ENCODE assay signal across 8 mouse cellular contexts in the genomic region with DNA sequence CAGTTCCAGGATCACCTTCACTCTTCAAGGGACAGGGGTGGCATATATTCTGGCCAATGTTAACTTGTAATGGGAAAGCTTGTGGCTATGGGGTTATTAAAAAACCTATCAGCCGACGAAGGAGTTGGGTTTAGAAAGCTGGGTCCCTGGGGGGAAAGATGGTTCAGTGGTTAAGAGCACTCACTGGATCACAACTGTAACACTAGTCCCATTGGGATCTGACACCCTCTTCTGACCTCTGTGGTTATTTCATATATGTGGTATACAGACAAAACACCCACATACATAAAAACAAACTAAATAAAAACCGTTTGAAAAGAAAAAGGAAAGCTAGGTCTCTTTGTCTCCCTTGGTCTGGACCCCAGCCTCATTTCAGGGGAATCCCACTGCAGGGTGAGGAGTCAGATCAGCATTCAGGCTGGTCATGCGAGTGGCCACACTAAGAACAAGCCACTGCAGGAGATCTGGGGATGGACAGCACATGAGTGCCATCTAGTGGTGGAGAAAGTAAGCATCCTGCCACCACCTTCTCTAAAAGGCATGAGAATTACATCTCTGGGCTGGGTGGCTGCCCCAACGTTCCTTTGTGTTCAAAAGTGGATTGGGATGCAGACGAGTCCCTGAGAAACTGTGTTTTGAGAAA. TPM values are rescaled to one million over a fixed set of nuclear protein-coding genes. Genes with fewer than 3 reads are reported as not detected.
A peak's percentile ranks its signal among the peaks of the same experiment; 100 is the strongest.
DNase-seq lines count a peak whose midpoint lies in the region; ATAC-seq and TF ChIP-seq lines count a peak whose summit lies in the region.

No protein-coding gene starts in this region.

- H3K9ac ChIP-seq in MEL (ENCODE audit: control insufficient read depth, low read depth, low read length, poor library complexity, severe bottlenecking) = no peak overlapping the region
- H3K9ac ChIP-seq in forebrain, embryonic 12.5 days = no peak overlapping the region

- H3K79me2 ChIP-seq in MEL (ENCODE audit: control insufficient read depth, insufficient read depth, low read length, poor library complexity) = peaks cover 3% of the 10 kb centered on the region; the same call in 1 of the 2 replicates

- intact Hi-C loops in heart, postnatal 25 days (cut with DNase I) = loop anchor here (2.0 kb wide), 3 partner anchors 25 to 89 kb away; no protein-coding TSS in a partner anchor

- no peaks in the 10 kb centered on the region for H3K27me3 ChIP-seq in MEL (ENCODE audit: control insufficient read depth in 1 of 2, insufficient read depth in 2 of 2, low read length in 2 of 2)
- no peaks in the 10 kb centered on the region for H3K27me3 ChIP-seq in forebrain, embryonic 12.5 days

- peak; percentile 97 for TF ChIP-seq RAD21 in MEL (IDR thresholded peaks at IDR 0.05; ENCODE audit: low read depth, low read length)

- TF ChIP-seq EP300 in MEL (IDR thresholded peaks at IDR 0.05; ENCODE audit: low read depth in 1 of 2, low read length in 2 of 2) = no peak

- peak in 1 of 2 experiments; percentile 17; a peak in 1 of 4 replicates for TF ChIP-seq POLR2A in MEL (IDR thresholded peaks at IDR 0.05; ENCODE audit: control insufficient read depth in 1 of 2, insufficient read depth in 1 of 2, low read depth in 1 of 2, low read length in 2 of 2, poor library complexity in 1 of 2)

- peak; percentile 60; the same call in 1 of the 2 replicates for ATAC-seq in forebrain, embryonic 12.5 days (ENCODE audit: low FRiP score)
- peak; percentile 82 for ATAC-seq in neutrophil, adult 5-6 weeks (ENCODE audit: extremely low read depth, insufficient number of reproducible peaks, low FRiP score, poor library complexity, severe bottlenecking)

- H3K4me2 ChIP-seq in forebrain, embryonic 12.5 days = no peak overlapping the region

- peak; percentile 89 for DNase-seq in MEL (ENCODE audit: low read depth, low spot score)
- DNase-seq in c-Kit-negative CD71-positive TER-119-positive erythroid progenitor cells, embryonic 14.5 days (ENCODE audit: low read depth, low spot score) = peak; percentile 71
- DNase-seq in heart, postnatal 25 days (ENCODE audit: low spot score) = peak; percentile 43
- DNase-seq in layer of hippocampus, adult 18-20 months (ENCODE audit: low spot score in 2 of 2) = peak; percentile 63 to 84
- DNase-seq in lung, adult 18-20 months = peak; percentile 69 to 77
- peak; percentile 78 for DNase-seq in thymus, postnatal 0 days (ENCODE audit: low spot score)

- peaks cover 9 to 20% of the 10 kb centered on the region in 2 experiments for H3K4me1 ChIP-seq in MEL (ENCODE audit: control insufficient read depth in 1 of 2, insufficient read depth in 2 of 2, low read length in 2 of 2)
- no peaks in the 10 kb centered on the region for H3K4me1 ChIP-seq in forebrain, embryonic 12.5 days

- H3K36me3 ChIP-seq in MEL (ENCODE audit: control insufficient read depth in 1 of 2, insufficient read depth in 2 of 2, low read length in 2 of 2) = peaks cover 0 to 24% of the 10 kb centered on the region in 2 experiments; a peak in 2 of 4 replicates
- H3K36me3 ChIP-seq in forebrain, embryonic 12.5 days (replicated peaks) = no peaks in the 10 kb centered on the region

- H3K9me3 ChIP-seq in MEL (replicated peaks; ENCODE audit: insufficient read depth, low read length) = no peaks in the 10 kb centered on the region
- no peaks in the 10 kb centered on the region for H3K9me3 ChIP-seq in forebrain, embryonic 12.5 days

- no peak overlapping the region for H3K27ac ChIP-seq in MEL (ENCODE audit: control insufficient read depth, low read depth, low read length)
- H3K27ac ChIP-seq in forebrain, embryonic 12.5 days = no peak overlapping the region

- 35% methylated on average over 6 of the region's 6 CpGs for WGBS in forebrain, embryonic 12.5 days

- no peak overlapping the region for H3K4me3 ChIP-seq in MEL (ENCODE audit: control insufficient read depth in 1 of 2, insufficient read depth in 1 of 2, low read depth in 2 of 2, low read length in 2 of 2)
- no peak overlapping the region for H3K4me3 ChIP-seq in forebrain, embryonic 12.5 days (replicated peaks)

- TF ChIP-seq CTCF in MEL (IDR thresholded peaks at IDR 0.05 in 2 of 3, conservative IDR thresholded peaks at IDR 0.05 in 1 of 3; ENCODE audit: control insufficient read depth in 1 of 3, insufficient read depth in 1 of 3, low read depth in 2 of 3, low read length in 3 of 3, poor library complexity in 1 of 3, severe bottlenecking in 1 of 3) = peak; percentile 92 to 98 (median 95)

TF ChIP-seq in MEL, 35 proteins besides CTCF, POLR2A, EP300 and RAD21 (continues in another document):
- TF ChIP-seq BHLHE40 (IDR thresholded peaks at IDR 0.05; ENCODE audit: borderline replicate concordance, low read depth, low read length) (no peak), ZNF384 (IDR thresholded peaks at IDR 0.05; ENCODE audit: low read depth, low read length) (no peak), TCF12 (IDR thresholded peaks at IDR 0.05; ENCODE audit: low read depth, low read length) (no peak), UBTF (IDR thresholded peaks at IDR 0.05; ENCODE audit: borderline replicate concordance, insufficient read depth, low read depth, low read length) (no peak), GABPA (IDR thresholded peaks at IDR 0.05; ENCODE audit: low read depth, low read length) (no peak), ZMIZ1 (IDR thresholded peaks at IDR 0.05; ENCODE audit: low read depth, low read length) (no peak), GATA1 (IDR thresholded peaks at IDR 0.05; ENCODE audit: low read depth, low read length) (no peak), RCOR1 (IDR thresholded peaks at IDR 0.05; ENCODE audit: low read depth, low read length) (no peak), ZC3H11A (IDR thresholded peaks at IDR 0.05; ENCODE audit: low read depth, low read length) (peak; percentile 88), ELF1 (IDR thresholded peaks at IDR 0.05; ENCODE audit: low read depth, low read length) (no peak), HCFC1 (IDR thresholded peaks at IDR 0.05; ENCODE audit: low read depth, low read length) (no peak), NELFE (IDR thresholded peaks at IDR 0.05; ENCODE audit: low read depth, low read length) (0 out of 2 replicates have a peak, but pooled peaks have one; percentile 12), POLR2AphosphoS2 (IDR thresholded peaks at IDR 0.05; ENCODE audit: low read length) (peak; percentile 72), MYB (IDR thresholded peaks at IDR 0.05; ENCODE audit: low read depth, low read length) (no peak), ETS1 (IDR thresholded peaks at IDR 0.05; ENCODE audit: low read depth, low read length) (no peak), SIN3A (IDR thresholded peaks at IDR 0.05; ENCODE audit: low read length) (no peak; the same call in 1 of the 2 replicates), MAFK (IDR thresholded peaks at IDR 0.05; ENCODE audit: borderline replicate concordance, low read depth, low read length) (no peak), MAZ (IDR thresholded peaks at IDR 0.05; ENCODE audit: low read depth, low read length) (no peak), ZKSCAN1 (IDR thresholded peaks at IDR 0.05; ENCODE audit: low read depth, low read length) (peak; percentile 72; the same call in 1 of the 2 replicates), CHD1 (IDR thresholded peaks at IDR 0.05; ENCODE audit: low read depth, low read length) (no peak), CHD2 (IDR thresholded peaks at IDR 0.05; ENCODE audit: low read length) (no peak), MXI1 (IDR thresholded peaks at IDR 0.05; ENCODE audit: low read depth, low read length) (no peak), KAT2A (conservative IDR thresholded peaks at IDR 0.05; ENCODE audit: low read depth, low read length) (no peak), MAX (IDR thresholded peaks at IDR 0.05; ENCODE audit: low read length) (0 out of 2 replicates have a peak, but pooled peaks have one; percentile 11), TBP (IDR thresholded peaks at IDR 0.05; ENCODE audit: low read depth, low read length) (no peak), SMC3 (IDR thresholded peaks at IDR 0.05; ENCODE audit: low read depth, low read length) (peak; percentile 91), JUND (IDR thresholded peaks at IDR 0.05; ENCODE audit: low read depth, low read length) (no peak), E2F4 (IDR thresholded peaks at IDR 0.05; ENCODE audit: borderline replicate concordance, low read depth, low read length) (no peak), MYC (IDR thresholded peaks at IDR 0.05; ENCODE audit: low read depth, low read length) (peak; percentile 49; the same call in 1 of the 2 replicates)

RNA-seq across cellular contexts. Expression of a gene that starts 3.8 kb away (rescaled TPM):
- total RNA-seq in MEL (2012; rRNA removed) = 58.1 and 82.7 TPM in 2 replicates
- 10 to 100 TPM in 1 of 2 experiments, not detected in 1; 49.6 TPM for polyA plus RNA-seq in MEL (2012; ENCODE audit: insufficient read depth in 1 of 2, insufficient read length in 2 of 2, low read depth in 1 of 2, low replicate concordance in 2 of 2, missing spikeins in 1 of 2)
- 8.1 and 9.8 TPM in 2 replicates for polyA plus RNA-seq in forebrain, embryonic 12.5 days (2016; fragmentation: Nextera tagmentation; extraction: Ambion mirVana)
- total RNA-seq in heart, postnatal 25 days (2021) = 10 to 100 TPM; 26.1 to 32.0 TPM
- 1 to 10 TPM; 2.4 to 3.1 TPM for total RNA-seq in layer of hippocampus, adult 18-20 months (2021)
- 114 and 128 TPM in 2 replicates for total RNA-seq in neutrophil, adult 5-6 weeks (2017)
- 123 and 124 TPM in 2 replicates for polyA plus RNA-seq in thymus, postnatal 0 days (2015; fragmentation: Nextera tagmentation; extraction: Ambion mirVana)

RNA-seq across cellular contexts. Expression of a gene that starts 26.4 kb away (rescaled TPM):
- not detected in 2 replicates for total RNA-seq in MEL (2012; rRNA removed)
- polyA plus RNA-seq in MEL (2012; ENCODE audit: insufficient read depth in 1 of 2, insufficient read length in 2 of 2, low read depth in 1 of 2, low replicate concordance in 2 of 2, missing spikeins in 1 of 2) = under 1 TPM in 1 of 2 experiments, not detected in 1; 0.61 TPM
- polyA plus RNA-seq in forebrain, embryonic 12.5 days (2016; fragmentation: Nextera tagmentation; extraction: Ambion mirVana) = not detected in 2 replicates
- under 1 TPM; 0.73 to 0.95 TPM for total RNA-seq in heart, postnatal 25 days (2021)
- not detected for total RNA-seq in layer of hippocampus, adult 18-20 months (2021)
- total RNA-seq in neutrophil, adult 5-6 weeks (2017) = not detected in 2 replicates
- 31.2 and 33.1 TPM in 2 replicates for polyA plus RNA-seq in thymus, postnatal 0 days (2015; fragmentation: Nextera tagmentation; extraction: Ambion mirVana)

RNA-seq across cellular contexts. Expression of a gene that starts 38.6 kb away (rescaled TPM):
- 0.15 and 0.16 TPM in 2 replicates for total RNA-seq in MEL (2012; rRNA removed)
- polyA plus RNA-seq in MEL (2012; ENCODE audit: insufficient read depth in 1 of 2, insufficient read length in 2 of 2, low read depth in 1 of 2, low replicate concordance in 2 of 2, missing spikeins in 1 of 2) = under 1 TPM in 1 of 2 experiments, not detected in 1; 0.04 TPM
- polyA plus RNA-seq in forebrain, embryonic 12.5 days (2016; fragmentation: Nextera tagmentation; extraction: Ambion mirVana) = 0.03 TPM in 1 of 2 replicates, not detected in the other
- 1 to 10 TPM; 9.7 to 9.9 TPM for total RNA-seq in heart, postnatal 25 days (2021)
- total RNA-seq in layer of hippocampus, adult 18-20 months (2021) = under 1 TPM in 1 of 2 experiments, not detected in 1; 0.05 TPM
- total RNA-seq in neutrophil, adult 5-6 weeks (2017) = 5.9 and 8.0 TPM in 2 replicates
- polyA plus RNA-seq in thymus, postnatal 0 days (2015; fragmentation: Nextera tagmentation; extraction: Ambion mirVana) = 0.04 TPM in 1 of 2 replicates, not detected in the other

Comparison
In these comparisons a context has a peak if more than half of its experiments do, and no peak if none do; other contexts are left out.
1. RNA of a gene that starts 3.8 kb away (total RNA-seq): 114 to 128 TPM in neutrophil, adult 5-6 weeks, 58.1 to 82.7 TPM in MEL and 26.1 to 32.0 TPM in heart, postnatal 25 days; 2.4 to 3.1 TPM in layer of hippocampus, adult 18-20 months; every median in the first group is over 4 times any median in the second.
2. Peak in every context shown above with its lines, with median percentiles within 50 percentile points of each other: DNase-seq.